Mouse (Mus musculus): ENCODE data around the gene Ugt1a6b. TPM values are rescaled to one million over a fixed set of nuclear protein-coding genes. Genes with fewer than 3 reads are reported as not detected.

Gene Ugt1a6b
- polyA plus RNA-seq, 1 experiment: 2.9 TPM

GRCm38 (mm10) chr1:88267489-88267888 lies 164.4 kb downstream of the Ugt1a6b start:
- DNase-seq: no peak
- H3K4me1 ChIP-seq (ENCODE audit: control insufficient read depth, insufficient read depth, low read length): no peaks in the 10 kb centered on the region
- WGBS: 86% methylated on average over 6 of the region's 6 CpGs
- H3K4me3 ChIP-seq (replicated peaks; ENCODE audit: extremely low read depth, low read depth, low read length): no peak overlapping the region
- TF ChIP-seq CTCF (IDR thresholded peaks at IDR 0.05; ENCODE audit: insufficient read depth, low read length): no peak
- TF ChIP-seq POLR2A (IDR thresholded peaks at IDR 0.05; ENCODE audit: borderline replicate concordance, extremely low read depth, low read depth, low read length): no peak

GRCm38 (mm10) chr1:88268070-88268469 lies 165.0 kb downstream of the Ugt1a6b start:
- H3K4me3 ChIP-seq (replicated peaks; ENCODE audit: extremely low read depth, low read depth, low read length): no peak overlapping the region
- H3K4me1 ChIP-seq (ENCODE audit: control insufficient read depth, insufficient read depth, low read length): no peaks in the 10 kb centered on the region
- WGBS: 76% methylated on average over 6 of the region's 6 CpGs
- no peak for TF ChIP-seq CTCF (IDR thresholded peaks at IDR 0.05; ENCODE audit: insufficient read depth, low read length)
- TF ChIP-seq POLR2A (IDR thresholded peaks at IDR 0.05; ENCODE audit: borderline replicate concordance, extremely low read depth, low read depth, low read length): no peak
- DNase-seq: no peak

Other genes with a start within 250 kb of the Ugt1a6b start
- 28.5 and 36.9 TPM in 2 replicates for gene Dgkd, start 250.0 kb upstream of the Ugt1a6b start, polyA plus RNA-seq (2012; rRNA removed)
- 6.3 and 9.9 TPM in 2 replicates for gene Usp40, start 94.7 kb upstream of the Ugt1a6b start, polyA plus RNA-seq (2012; rRNA removed)
- gene Ugt1a10, start 47.9 kb upstream of the Ugt1a6b start, polyA plus RNA-seq (2012; rRNA removed): not detected in 2 replicates
- 0.09 TPM in 1 of 2 replicates, not detected in the other for gene Ugt1a9, start 32.5 kb upstream of the Ugt1a6b start, polyA plus RNA-seq (2012; rRNA removed)
- not detected in 2 replicates for gene Ugt1a8, start 15.4 kb upstream of the Ugt1a6b start, polyA plus RNA-seq (2012; rRNA removed)
- gene Ugt1a7c, start 8.2 kb upstream of the Ugt1a6b start, polyA plus RNA-seq (2012; rRNA removed): 4.8 and 6.1 TPM in 2 replicates
- gene Ugt1a6a, start 31.6 kb downstream of the Ugt1a6b start, polyA plus RNA-seq (2012; rRNA removed): 34.5 and 45.3 TPM in 2 replicates
- gene Ugt1a5, start 62.8 kb downstream of the Ugt1a6b start, polyA plus RNA-seq (2012; rRNA removed): 0.06 and 0.36 TPM in 2 replicates
- 0.11 and 0.12 TPM in 2 replicates for gene Ugt1a2, start 97.3 kb downstream of the Ugt1a6b start, polyA plus RNA-seq (2012; rRNA removed)
- 1.3 and 1.8 TPM in 2 replicates for gene Dnajb3, start 102.5 kb downstream of the Ugt1a6b start, polyA plus RNA-seq (2012; rRNA removed)
- 0.11 and 1.3 TPM in 2 replicates for gene Ugt1a1, start 108.7 kb downstream of the Ugt1a6b start, polyA plus RNA-seq (2012; rRNA removed)
- gene Mroh2a, start 123.7 kb downstream of the Ugt1a6b start, polyA plus RNA-seq (2012; rRNA removed): 0.17 and 0.20 TPM in 2 replicates
- gene Hjurp, start 174.4 kb downstream of the Ugt1a6b start, polyA plus RNA-seq (2012; rRNA removed): 29.4 and 32.1 TPM in 2 replicates
- gene Trpm8, start 174.4 kb downstream of the Ugt1a6b start, polyA plus RNA-seq (2012; rRNA removed): not detected in 2 replicates